Mouse (Mus musculus): Measurements from ENCODE around the gene Mapre3.

Mapre3 gene

GRCm38 (mm10) chr5:30824124-30824988, 9.9 kb downstream of the Mapre3 start:
- DNase-seq (ENCODE audit: low spot score in 2 of 2) = no peak

- DNase-seq (ENCODE audit: low spot score in 2 of 2) = no peak
These were observed 10.7 kb downstream of the Mapre3 start for GRCm38 (mm10) chr5:30825166-30825565.

GRCm38 (mm10) chr5:30825821-30826220, 11.4 kb downstream of the Mapre3 start:
- no peak for DNase-seq (ENCODE audit: low spot score in 2 of 2)

GRCm38 (mm10) chr5:30833416-30833815, 19.0 kb downstream of the Mapre3 start:
- DNase-seq (ENCODE audit: low spot score in 2 of 2) = no peak

GRCm38 (mm10) chr5:30839731-30840130, 25.3 kb downstream of the Mapre3 start:
- DNase-seq (ENCODE audit: low spot score in 2 of 2) = no peak

- no peak for DNase-seq (ENCODE audit: low spot score in 2 of 2)
These were observed 27.5 kb downstream of the Mapre3 start for GRCm38 (mm10) chr5:30841896-30842295.

GRCm38 (mm10) chr5:30849891-30850555, 35.6 kb downstream of the Mapre3 start:
- DNase-seq (ENCODE audit: low spot score in 2 of 2) = no peak

GRCm38 (mm10) chr5:30850556-30850925, 36.1 kb downstream of the Mapre3 start:
- no peak for DNase-seq (ENCODE audit: low spot score in 2 of 2)

GRCm38 (mm10) chr5:30853522-30853921, 39.1 kb downstream of the Mapre3 start:
- no peak for DNase-seq (ENCODE audit: low spot score in 2 of 2)

- no peak for DNase-seq (ENCODE audit: low spot score in 2 of 2)
These were observed 41.2 kb downstream of the Mapre3 start for GRCm38 (mm10) chr5:30855674-30856073.

GRCm38 (mm10) chr5:30856124-30856523, 41.7 kb downstream of the Mapre3 start:
- DNase-seq (ENCODE audit: low spot score in 2 of 2) = no peak

GRCm38 (mm10) chr5:30863852-30864251, 49.4 kb downstream of the Mapre3 start:
- no peak for DNase-seq (ENCODE audit: low spot score in 2 of 2)

GRCm38 (mm10) chr5:30864322-30864721, 49.9 kb downstream of the Mapre3 start:
- DNase-seq (ENCODE audit: low spot score in 2 of 2) = no peak

GRCm38 (mm10) chr5:30866871-30867270, 52.4 kb downstream of the Mapre3 start:
- no peak for DNase-seq (ENCODE audit: low spot score in 2 of 2)

- no peak for DNase-seq (ENCODE audit: low spot score in 2 of 2)
These were observed 53.3 kb downstream of the Mapre3 start, which contains the start of gene Tmem214 for GRCm38 (mm10) chr5:30867712-30868111. TSS of gene Tmem214 (plus strand) at chr5:30868012.

GRCm38 (mm10) chr5:30868981-30869380, 54.5 kb downstream of the Mapre3 start:
- no peak for DNase-seq (ENCODE audit: low spot score in 2 of 2)

- DNase-seq (ENCODE audit: low spot score in 2 of 2) = peak; percentile 81 to 90
These were observed 55.1 kb downstream of the Mapre3 start for GRCm38 (mm10) chr5:30869405-30870130.

GRCm38 (mm10) chr5:30870131-30870406, 55.6 kb downstream of the Mapre3 start:
- no peak for DNase-seq (ENCODE audit: low spot score in 2 of 2)

- no peak for DNase-seq (ENCODE audit: low spot score in 2 of 2)
These were observed 58.1 kb downstream of the Mapre3 start for GRCm38 (mm10) chr5:30872574-30872973.

- DNase-seq (ENCODE audit: low spot score in 2 of 2) = no peak
These were observed 59.9 kb downstream of the Mapre3 start for GRCm38 (mm10) chr5:30874365-30874764.

GRCm38 (mm10) chr5:30878616-30879015, 64.2 kb downstream of the Mapre3 start:
- DNase-seq (ENCODE audit: low spot score in 2 of 2) = no peak

GRCm38 (mm10) chr5:30879347-30879943, 65.0 kb downstream of the Mapre3 start:
- no peak for DNase-seq (ENCODE audit: low spot score in 2 of 2)

Measured in frontal cortex, postnatal 25 days (tissue).